23 mouse cellular contexts compared by ENCODE assay signal in genomic region chr9:43874332-43874731, GRCm38 (mm10).
A peak's percentile ranks its signal among the peaks of the same experiment; 100 is the strongest.
DNase-seq lines count a peak whose midpoint lies in the region; ATAC-seq and TF ChIP-seq lines count a peak whose summit lies in the region.
"Had no signal": no experiment of that assay in that cellular context is flagged by ENCODE, and none has a peak within 500 bp of the region (broad histone marks: within the 10 kb centered on the region; RNA-seq: fewer than 3 reads in every experiment).

No protein-coding gene starts in this region.

- no peaks in the 10 kb centered on the region for H3K4me1 ChIP-seq in lung, postnatal 0 days (ENCODE audit: insufficient read depth, low read depth, low read length)
- H3K4me1 ChIP-seq in lung, adult 2 months (ENCODE audit: control insufficient read depth, insufficient read depth, low read length), result no peaks in the 10 kb centered on the region
- H3K4me1 ChIP-seq in limb, embryonic 10.5 days, result peaks cover 4% of the 10 kb centered on the region
- peaks cover 5% of the 10 kb centered on the region for H3K4me1 ChIP-seq in embryonic facial prominence, embryonic 10.5 days

- no peak overlapping the region for H3K4me3 ChIP-seq in lung, postnatal 0 days (ENCODE audit: low read depth, low read length)
- H3K4me3 ChIP-seq in lung, adult 2 months (replicated peaks; ENCODE audit: extremely low read depth, low read depth, low read length), result no peak overlapping the region
- no peak overlapping the region for H3K4me3 ChIP-seq in limb, embryonic 10.5 days
- H3K4me3 ChIP-seq in embryonic facial prominence, embryonic 10.5 days, result no peak overlapping the region
- H3K4me3 ChIP-seq: erythroblast, embryonic 14.5 days; forebrain, embryonic 15.5 days; heart, adult 2 months; heart, embryonic 15.5 days; hindbrain, embryonic 13.5 days had no signal

- H3K27ac ChIP-seq in lung, postnatal 0 days (ENCODE audit: low read length), result no peak overlapping the region
- H3K27ac ChIP-seq in limb, embryonic 10.5 days, result no peak overlapping the region
- no peak overlapping the region for H3K27ac ChIP-seq in embryonic facial prominence, embryonic 10.5 days (replicated peaks)
- H3K27ac ChIP-seq: forebrain, embryonic 15.5 days; heart, adult 2 months; heart, embryonic 15.5 days; hindbrain, embryonic 13.5 days; hindbrain, postnatal 0 days had no signal

- 65% methylated on average over 5 of the region's 5 CpGs for WGBS in lung, postnatal 0 days
- WGBS in lung, adult 2 months, result 75% methylated on average over 5 of the region's 5 CpGs
- WGBS in limb, embryonic 10.5 days, result 82% methylated on average over 5 of the region's 5 CpGs
- 88% methylated on average over 5 of the region's 5 CpGs for WGBS in embryonic facial prominence, embryonic 10.5 days

- peaks cover 3% of the 10 kb centered on the region; the same call in 1 of the 2 replicates for H3K27me3 ChIP-seq in lung, postnatal 0 days (replicated peaks; ENCODE audit: insufficient read depth, low read length)
- H3K27me3 ChIP-seq in Patski, result peaks cover 1% of the 10 kb centered on the region
- peaks cover 31% of the 10 kb centered on the region for H3K27me3 ChIP-seq in limb, embryonic 10.5 days (ENCODE audit: low read depth, poor library complexity, severe bottlenecking)
- H3K27me3 ChIP-seq in embryonic facial prominence, embryonic 10.5 days (replicated peaks; ENCODE audit: low read depth, poor library complexity, severe bottlenecking), result peaks cover 36% of the 10 kb centered on the region

- TF ChIP-seq CTCF in lung, postnatal 0 days (IDR thresholded peaks at IDR 0.05), result no peak
- TF ChIP-seq CTCF in lung, adult 2 months (IDR thresholded peaks at IDR 0.05; ENCODE audit: insufficient read depth, low read length), result no peak
- no peak for TF ChIP-seq CTCF in Patski (IDR thresholded peaks at IDR 0.05)

- H3K9me3 ChIP-seq in lung, postnatal 0 days (ENCODE audit: low read length), result no peaks in the 10 kb centered on the region
- no peaks in the 10 kb centered on the region for H3K9me3 ChIP-seq in limb, embryonic 10.5 days (replicated peaks)
- H3K9me3 ChIP-seq in embryonic facial prominence, embryonic 10.5 days, result no peaks in the 10 kb centered on the region
- H3K9me3 ChIP-seq: forebrain, embryonic 15.5 days; heart, embryonic 15.5 days; hindbrain, embryonic 13.5 days had no signal

- TF ChIP-seq EP300 in lung, postnatal 0 days (IDR thresholded peaks at IDR 0.05), result no peak

- in situ Hi-C loops in Patski (cut with MboI; ENCODE audit: low pct_unique_long_range_greater_than_20kb), result no loop called here

- H3K4me2 ChIP-seq in lung, postnatal 0 days (replicated peaks; ENCODE audit: low read depth, low read length), result no peak overlapping the region
- H3K4me2 ChIP-seq: forebrain, embryonic 15.5 days; heart, embryonic 11.5 days; heart, embryonic 15.5 days; hindbrain, embryonic 13.5 days had no signal

- CTCF ChIA-PET in Patski (lab: Charles Lee), result interaction anchor here (1.1 to 1.7 kb wide), 4 partner anchors 14 to 45 kb away, joined by 3 to 4 read pairs (median 3); no protein-coding TSS in a partner anchor

- POLR2A ChIA-PET in Patski (lab: Charles Lee), result interaction anchor here (0.5 kb wide), 3 partner anchors 17 to 771 kb away, joined by 3 to 5 read pairs (median 3); no protein-coding TSS in a partner anchor

- peak; percentile 29 for DNase-seq in lung, postnatal 0 days (ENCODE audit: low spot score)
- no peak for DNase-seq in lung, adult 2 months
- DNase-seq in Patski (ENCODE audit: low read depth, low spot score), result peak; percentile 86
- DNase-seq in fibroblast of lung, adult 2 months (ENCODE audit: low read depth), result peak; percentile 95
- no peak for DNase-seq in limb, embryonic 10.5 days (ENCODE audit: low spot score)
- DNase-seq in embryonic facial prominence, embryonic 10.5 days (ENCODE audit: low spot score), result no peak
- no peak for DNase-seq in layer of hippocampus, postnatal 14 days (ENCODE audit: low spot score in 2 of 2)
- DNase-seq: adrenal gland, adult 8-10 months; adrenal gland, postnatal 36 days; cerebellum, adult 11-12 months; cerebellum, adult 9-10 months; cerebellum, postnatal 36 days; gastrocnemius, postnatal 14 days; heart, adult 2 months; heart, postnatal 14 days had no signal

- no peak overlapping the region for H3K9ac ChIP-seq in lung, postnatal 0 days (replicated peaks; ENCODE audit: low read depth)
- H3K9ac ChIP-seq: forebrain, embryonic 15.5 days; heart, embryonic 15.5 days; hindbrain, embryonic 13.5 days had no signal

- no peak for TF ChIP-seq POLR2A in lung, adult 2 months (IDR thresholded peaks at IDR 0.05; ENCODE audit: borderline replicate concordance, extremely low read depth, low read depth, low read length)

- no peaks in the 10 kb centered on the region for H3K36me3 ChIP-seq in lung, postnatal 0 days (ENCODE audit: insufficient read depth, low read length)
- H3K36me3 ChIP-seq in limb, embryonic 10.5 days, result no peaks in the 10 kb centered on the region
- H3K36me3 ChIP-seq in embryonic facial prominence, embryonic 10.5 days (replicated peaks), result no peaks in the 10 kb centered on the region
- H3K36me3 ChIP-seq: forebrain, embryonic 15.5 days; G1E; heart, embryonic 15.5 days; hindbrain, embryonic 13.5 days had no signal

- ATAC-seq in lung, postnatal 0 days, result peak; percentile 49; the same call in 1 of the 2 replicates
- peak; percentile 95 for ATAC-seq in Patski
- ATAC-seq: CD4-positive, CD25-positive, alpha-beta regulatory T cell, adult 4 months; forebrain, embryonic 15.5 days; hindbrain, postnatal 0 days had no signal

Comparison
In these comparisons a context has a peak if more than half of its experiments do, and no peak if none do; other contexts are left out.
1. DNase-seq: peak in lung, postnatal 0 days (single experiment), Patski (single experiment) and fibroblast of lung, adult 2 months (single experiment); none in lung, adult 2 months (single experiment), limb, embryonic 10.5 days (single experiment), embryonic facial prominence, embryonic 10.5 days (single experiment) and layer of hippocampus, postnatal 14 days (0 of 2).